ENCODE assay signal across 8 mouse cellular contexts in the genomic region with DNA sequence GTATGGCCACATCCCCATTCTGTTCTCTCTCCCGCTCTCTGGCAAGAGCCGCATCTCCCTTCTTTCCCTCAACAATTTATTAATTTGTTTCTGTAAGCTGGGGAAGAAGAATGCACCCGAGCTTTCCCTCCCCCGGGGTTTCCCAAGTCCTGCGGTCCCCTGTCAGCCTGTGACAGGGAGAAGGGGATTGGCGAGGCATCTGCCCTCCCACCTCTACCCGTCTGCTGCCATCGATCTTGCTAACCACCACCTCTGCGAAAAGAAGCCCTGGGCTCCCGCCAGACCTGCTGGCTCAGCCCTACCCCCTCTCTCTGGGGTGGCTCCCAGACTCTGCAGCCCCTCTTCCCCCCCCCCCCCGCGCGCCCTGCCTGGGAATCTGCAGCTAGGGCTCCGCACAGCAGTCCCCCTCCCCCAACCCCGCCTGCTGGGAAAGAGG. TPM values are rescaled to one million over a fixed set of nuclear protein-coding genes. Genes with fewer than 3 reads are reported as not detected.
A peak's percentile ranks its signal among the peaks of the same experiment; 100 is the strongest.
DNase-seq lines count a peak whose midpoint lies in the region; ATAC-seq lines count a peak whose summit lies in the region.

No protein-coding gene starts in this region.

- no peaks in the 10 kb centered on the region for H3K36me3 ChIP-seq in kidney, embryonic 16.5 days (ENCODE audit: insufficient read depth, low read length)
- H3K36me3 ChIP-seq in forebrain, embryonic 12.5 days (replicated peaks) = no peaks in the 10 kb centered on the region

- H3K27ac ChIP-seq in kidney, embryonic 16.5 days (ENCODE audit: low read length) = no peak overlapping the region
- H3K27ac ChIP-seq in forebrain, embryonic 12.5 days = peak overlapping the region; percentile 42

- peak overlapping the region; percentile 37 for H3K4me2 ChIP-seq in kidney, embryonic 16.5 days (replicated peaks; ENCODE audit: low read depth, low read length)
- H3K4me2 ChIP-seq in forebrain, embryonic 12.5 days = peak overlapping the region; percentile 54

- no peak for ATAC-seq in kidney, embryonic 16.5 days (ENCODE audit: low FRiP score, low TSS enrichment)
- peak; percentile 55 for ATAC-seq in forebrain, embryonic 12.5 days (ENCODE audit: low FRiP score)

- DNase-seq in kidney, postnatal 36 days = no peak
- DNase-seq in layer of hippocampus, postnatal 14 days (ENCODE audit: low spot score in 2 of 2) = peak; percentile 51 to 68
- DNase-seq in retina, embryonic 14.5 days (ENCODE audit: low spot score) = peak; percentile 35
- no peak for DNase-seq in adrenal gland, adult (ENCODE audit: inconsistent age in 2 of 2, low spot score in 1 of 2)
- no peak for DNase-seq in adrenal gland, postnatal 14 days
- DNase-seq in heart, postnatal 25 days (ENCODE audit: low spot score) = no peak

- peaks cover 62% of the 10 kb centered on the region for H3K27me3 ChIP-seq in kidney, embryonic 16.5 days (ENCODE audit: insufficient read depth, low read length)
- peaks cover 71% of the 10 kb centered on the region for H3K27me3 ChIP-seq in forebrain, embryonic 12.5 days

- H3K9me3 ChIP-seq in kidney, embryonic 16.5 days (ENCODE audit: low read length) = no peaks in the 10 kb centered on the region
- 0 out of 2 replicates have a peak, but pooled peaks cover 2% of the 10 kb centered on the region for H3K9me3 ChIP-seq in forebrain, embryonic 12.5 days

- peak overlapping the region; percentile 8 for H3K4me3 ChIP-seq in kidney, embryonic 16.5 days (ENCODE audit: low read length)
- H3K4me3 ChIP-seq in forebrain, embryonic 12.5 days (replicated peaks) = peak overlapping the region; percentile 31

- 1% methylated on average over 10 of the region's 15 CpGs for WGBS in kidney, embryonic 16.5 days
- WGBS in forebrain, embryonic 12.5 days = 3% methylated on average over 11 of the region's 15 CpGs

- 0 out of 2 replicates have a peak overlapping the region, but pooled peaks have one; percentile 5 for H3K9ac ChIP-seq in kidney, embryonic 16.5 days (replicated peaks; ENCODE audit: low read length)
- H3K9ac ChIP-seq in forebrain, embryonic 12.5 days = peak overlapping the region; percentile 25; the same call in 1 of the 2 replicates

- H3K4me1 ChIP-seq in kidney, embryonic 16.5 days (ENCODE audit: insufficient read depth, low read length) = peaks cover 42% of the 10 kb centered on the region
- H3K4me1 ChIP-seq in forebrain, embryonic 12.5 days = peaks cover 44% of the 10 kb centered on the region

- intact Hi-C loops in heart, postnatal 25 days (cut with DNase I) = loop anchor here (5.0 kb wide), 1 partner anchor 78 kb away; the partner anchor contains the start of genes Fam187b and Lsr

RNA-seq across cellular contexts. Expression of gene Fxyd7, which starts 1.4 kb away (rescaled TPM):
- 11.1 and 11.4 TPM in 2 replicates for polyA plus RNA-seq in kidney, embryonic 16.5 days (2015; fragmentation: Nextera tagmentation; extraction: Ambion mirVana)
- 10.5 and 14.3 TPM in 2 replicates for polyA plus RNA-seq in forebrain, embryonic 12.5 days (2016; fragmentation: Nextera tagmentation; extraction: Ambion mirVana)
- total RNA-seq in layer of hippocampus, postnatal 14 days (2021) = 100 to 1,000 TPM; 333 to 341 TPM
- 3.6 and 10.7 TPM in 2 replicates for total RNA-seq in adrenal gland, postnatal 14 days (2021)
- total RNA-seq in heart, postnatal 25 days (2021) = 1 to 10 TPM in 1 of 2 experiments, under 1 TPM in 1; 0.70 to 1.3 TPM

RNA-seq across cellular contexts. Expression of gene Fxyd1, which starts 7.1 kb away (rescaled TPM):
- polyA plus RNA-seq in kidney, embryonic 16.5 days (2015; fragmentation: Nextera tagmentation; extraction: Ambion mirVana) = 45.7 and 48.3 TPM in 2 replicates
- 4.0 and 6.5 TPM in 2 replicates for polyA plus RNA-seq in forebrain, embryonic 12.5 days (2016; fragmentation: Nextera tagmentation; extraction: Ambion mirVana)
- 100 to 1,000 TPM in 1 of 2 experiments, 10 to 100 TPM in 1; 62.6 to 118 TPM for total RNA-seq in layer of hippocampus, postnatal 14 days (2021)
- total RNA-seq in adrenal gland, postnatal 14 days (2021) = 340 and 374 TPM in 2 replicates
- 100 to 1,000 TPM; 861 to 862 TPM for total RNA-seq in heart, postnatal 25 days (2021)

RNA-seq across cellular contexts. Expression of gene Fxyd5, which starts 7.6 kb away (rescaled TPM):
- polyA plus RNA-seq in kidney, embryonic 16.5 days (2015; fragmentation: Nextera tagmentation; extraction: Ambion mirVana) = 32.6 and 34.0 TPM in 2 replicates
- polyA plus RNA-seq in forebrain, embryonic 12.5 days (2016; fragmentation: Nextera tagmentation; extraction: Ambion mirVana) = 7.6 and 9.2 TPM in 2 replicates
- total RNA-seq in layer of hippocampus, postnatal 14 days (2021) = 10 to 100 TPM; 32.1 to 32.4 TPM
- total RNA-seq in adrenal gland, postnatal 14 days (2021) = 32.7 and 63.0 TPM in 2 replicates
- 10 to 100 TPM; 26.1 to 31.0 TPM for total RNA-seq in heart, postnatal 25 days (2021)

RNA-seq across cellular contexts. Expression of gene Lgi4, which starts 9.3 kb away (rescaled TPM):
- 0.32 and 0.33 TPM in 2 replicates for polyA plus RNA-seq in kidney, embryonic 16.5 days (2015; fragmentation: Nextera tagmentation; extraction: Ambion mirVana)
- 0.29 and 0.37 TPM in 2 replicates for polyA plus RNA-seq in forebrain, embryonic 12.5 days (2016; fragmentation: Nextera tagmentation; extraction: Ambion mirVana)
- total RNA-seq in layer of hippocampus, postnatal 14 days (2021) = 10 to 100 TPM; 21.8 to 23.3 TPM
- 5.6 TPM in 2 replicates for total RNA-seq in adrenal gland, postnatal 14 days (2021)
- total RNA-seq in heart, postnatal 25 days (2021) = 1 to 10 TPM; 2.6 to 4.8 TPM

RNA-seq across cellular contexts. Expression of gene Fxyd3, which starts 26.6 kb away (rescaled TPM):
- polyA plus RNA-seq in kidney, embryonic 16.5 days (2015; fragmentation: Nextera tagmentation; extraction: Ambion mirVana) = 15.0 and 19.0 TPM in 2 replicates
- 1.1 and 1.3 TPM in 2 replicates for polyA plus RNA-seq in forebrain, embryonic 12.5 days (2016; fragmentation: Nextera tagmentation; extraction: Ambion mirVana)
- under 1 TPM; 0.55 to 0.72 TPM for total RNA-seq in layer of hippocampus, postnatal 14 days (2021)
- total RNA-seq in adrenal gland, postnatal 14 days (2021) = 2.9 and 5.6 TPM in 2 replicates
- total RNA-seq in heart, postnatal 25 days (2021) = 1 to 10 TPM; 3.1 to 3.8 TPM

Comparison
In these comparisons a context has a peak if more than half of its experiments do, and no peak if none do; other contexts are left out.
1. DNase-seq: peak in layer of hippocampus, postnatal 14 days (2 of 2) and retina, embryonic 14.5 days (single experiment); none in kidney, postnatal 36 days (0 of 2), adrenal gland, adult (0 of 2), adrenal gland, postnatal 14 days (single experiment) and heart, postnatal 25 days (single experiment).
2. RNA of gene Fxyd7, which starts 1.4 kb away (total RNA-seq): 333 to 341 TPM in layer of hippocampus, postnatal 14 days; 3.6 to 10.7 TPM in adrenal gland, postnatal 14 days and 0.70 to 1.3 TPM in heart, postnatal 25 days; every median in the first group is over 10 times any median in the second.